Mouse (Mus musculus): ENCODE measurements around the gene Phgdh. TPM values are rescaled to one million over a fixed set of nuclear protein-coding genes. Genes with fewer than 3 reads are reported as not detected.

Gene Phgdh
- polyA plus RNA-seq, 3 experiments from 2014 or later, result 88.7 to 105 (median 101) TPM

DNA sequence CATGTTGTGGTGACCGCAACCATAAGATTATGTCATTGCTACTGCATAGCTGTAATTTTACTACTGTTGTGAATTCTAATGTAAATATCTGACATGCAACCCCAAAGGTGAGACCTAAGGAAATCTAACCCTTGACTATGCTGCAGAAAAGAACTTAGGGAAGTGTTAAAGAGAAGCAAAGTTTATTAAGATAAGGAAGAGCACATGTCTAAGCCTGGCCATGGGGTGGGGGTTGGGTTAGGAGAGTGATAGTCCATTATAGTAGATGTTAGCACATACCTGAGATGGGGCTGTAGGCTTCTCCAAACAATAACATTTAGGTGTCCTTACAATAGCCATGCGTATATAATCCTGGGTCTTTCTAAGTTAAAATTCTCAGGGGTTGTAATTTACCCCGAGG, 3.4 kb upstream of the Phgdh start:
- no peak for ATAC-seq

GRCm38 (mm10) chr3:98340818-98341594, 1.2 kb upstream of the Phgdh start:
- no peak for ATAC-seq

DNA sequence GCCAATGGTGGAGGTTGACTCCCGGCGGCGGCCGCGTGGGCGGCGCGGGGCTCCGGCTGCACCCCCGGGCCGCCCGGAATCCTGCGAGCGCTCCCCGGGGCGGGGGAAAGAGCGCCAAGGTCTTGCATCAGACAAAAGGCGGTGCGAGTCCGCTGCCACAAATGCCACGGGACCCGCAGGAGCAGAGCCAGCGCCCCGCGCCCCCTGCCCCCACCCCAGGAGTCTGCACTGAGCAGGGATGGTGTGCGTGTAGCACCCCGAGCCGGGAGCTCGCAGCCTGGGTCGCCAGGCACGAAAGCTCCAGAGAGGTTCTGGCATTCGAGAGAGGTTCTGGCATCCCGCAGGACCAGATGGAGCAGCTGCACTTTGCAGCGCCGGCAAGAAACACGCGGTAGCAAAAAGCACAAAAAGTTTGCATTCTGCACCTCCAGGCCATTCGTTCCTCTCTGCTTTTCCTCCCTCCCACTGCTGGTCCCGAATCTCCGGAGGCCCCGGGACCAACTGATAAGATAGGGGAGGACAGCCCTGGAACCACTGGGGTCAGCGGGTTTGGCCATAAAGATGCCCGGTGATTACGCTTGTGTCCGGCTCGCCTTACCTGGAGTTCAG, 589 bp downstream of the Phgdh start:
- ATAC-seq, result peak; percentile 29

DNA sequence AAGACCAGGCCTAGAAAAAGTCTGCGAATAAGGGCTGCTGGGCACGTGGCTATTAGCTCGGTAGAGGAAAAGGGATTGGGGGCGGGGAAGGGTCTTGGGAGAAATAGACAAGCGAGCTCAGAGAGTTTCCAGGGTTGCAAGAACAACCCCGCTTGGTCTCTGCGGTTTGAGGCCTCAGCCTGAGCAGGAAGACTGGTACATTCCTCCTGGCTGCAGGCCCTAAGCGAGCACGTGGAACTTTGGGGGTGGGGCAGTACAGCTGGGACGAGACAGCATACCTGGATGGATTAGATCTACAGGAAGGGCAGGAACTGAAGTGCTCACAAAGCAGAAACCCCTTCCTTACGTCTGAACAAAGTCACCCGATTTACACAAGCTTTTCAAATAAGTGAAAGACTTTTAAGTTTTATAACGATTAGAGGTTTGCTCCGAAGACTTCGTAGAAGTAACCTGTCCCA, 1.2 kb downstream of the Phgdh start:
- peak; percentile 39 for ATAC-seq

DNA sequence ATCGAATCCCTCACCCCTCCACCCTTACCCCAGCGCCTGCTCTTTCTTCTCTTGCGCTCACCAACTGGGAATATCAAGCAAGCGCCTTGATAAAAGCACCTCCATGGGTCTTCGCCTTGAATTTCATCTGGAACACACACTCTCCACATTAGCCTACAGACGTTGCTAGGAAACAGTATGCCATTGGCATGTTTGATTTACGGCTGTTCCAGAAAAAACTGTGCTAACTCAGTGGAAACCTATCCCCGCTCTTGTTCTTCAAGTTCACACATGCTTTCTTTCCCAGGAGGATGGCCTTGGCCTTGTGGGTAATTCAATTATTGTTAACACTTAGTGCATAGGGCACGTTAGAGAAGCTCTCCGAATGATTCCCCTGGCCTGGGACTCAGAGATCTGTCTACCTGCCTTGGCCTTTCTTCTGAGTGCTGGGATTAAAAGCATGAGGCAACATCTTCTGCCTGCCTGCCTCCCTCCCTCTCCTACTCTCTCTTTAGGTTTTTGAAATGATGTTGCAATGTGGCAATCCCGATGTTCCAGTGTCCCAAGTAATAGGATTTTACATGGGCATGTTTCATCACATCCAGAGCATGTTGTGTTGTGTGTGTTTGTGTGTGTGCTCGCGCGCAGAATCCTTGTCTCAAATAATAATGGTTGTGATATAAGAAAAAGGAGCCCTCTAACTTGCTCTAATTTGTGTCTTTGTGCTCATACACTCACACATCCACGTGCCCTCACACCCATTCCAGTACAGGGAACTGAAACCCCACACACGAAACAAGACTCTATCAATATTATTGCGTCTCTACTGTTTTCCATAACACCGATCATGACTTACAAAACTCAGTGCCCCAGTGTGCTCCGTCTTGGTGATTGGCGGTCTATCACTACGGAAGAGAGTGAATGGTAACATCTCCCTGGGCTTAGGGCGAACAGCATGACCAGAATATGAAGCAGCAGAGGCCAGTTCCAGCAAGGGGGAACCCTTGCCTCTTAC, 2.8 kb downstream of the Phgdh start:
- no peak for ATAC-seq

- ATAC-seq, result peak; percentile 26
Observed at GRCm38 (mm10) chr3:98335886-98336285, 3.9 kb downstream of the Phgdh start.

DNA sequence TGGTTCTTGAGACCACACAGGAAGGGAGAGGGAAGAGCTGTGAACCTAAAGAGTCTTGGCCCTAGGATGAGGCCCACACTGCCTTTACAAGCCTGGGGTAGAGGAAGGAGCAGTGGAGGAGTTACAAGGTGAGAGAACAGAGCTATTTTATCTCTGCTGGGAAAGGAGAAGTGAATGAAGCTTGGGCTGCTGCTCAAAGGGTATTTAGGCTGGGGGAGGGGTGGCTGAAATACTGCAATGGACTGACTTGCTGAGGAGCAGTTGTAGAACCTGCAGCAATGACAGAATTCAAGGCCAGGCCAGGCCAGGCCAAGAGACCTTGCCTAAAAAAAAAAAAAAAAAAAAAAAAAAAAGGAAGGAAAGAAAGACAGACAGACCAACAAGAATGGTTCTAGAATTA, 4.5 kb downstream of the Phgdh start:
- ATAC-seq, result no peak

DNA sequence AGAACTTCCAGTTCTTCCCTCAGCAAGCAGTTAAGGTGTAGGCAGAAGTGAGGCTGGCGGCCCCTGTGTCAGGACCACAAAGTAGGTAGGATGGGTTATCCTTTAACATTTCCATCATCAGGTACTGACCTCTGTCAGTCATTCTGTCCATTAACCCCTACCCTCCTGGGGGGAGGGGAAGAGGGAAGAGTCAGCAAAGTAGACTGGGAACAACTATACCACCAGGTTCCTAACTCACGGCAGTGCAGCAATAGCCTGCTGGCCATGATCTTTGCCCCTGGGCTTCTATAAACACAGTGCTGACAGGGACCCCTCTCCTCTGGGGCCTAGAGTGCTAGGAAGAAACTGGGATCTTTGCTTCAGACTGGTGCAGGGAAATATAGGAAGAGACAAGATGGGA, 5.8 kb downstream of the Phgdh start:
- no peak for ATAC-seq

DNA sequence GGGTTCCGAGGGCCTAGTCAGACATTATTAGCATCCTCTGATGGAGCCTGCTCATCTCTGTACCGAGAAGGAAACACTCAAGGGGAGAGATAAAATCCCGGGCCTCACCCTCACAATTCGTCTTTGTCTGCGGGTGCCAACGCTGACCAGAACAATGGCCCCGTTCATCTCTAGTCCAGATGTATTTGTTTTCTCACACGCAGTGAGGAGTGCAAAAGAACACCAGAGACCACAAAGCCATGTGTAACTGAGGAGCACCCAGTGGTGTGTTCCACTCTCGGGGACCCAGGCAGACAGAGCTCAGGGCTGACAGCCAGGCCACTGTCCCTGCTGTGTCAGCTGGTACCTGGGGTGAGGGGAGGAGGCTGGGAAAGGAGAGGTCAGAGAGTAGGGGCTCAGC, 15.6 kb downstream of the Phgdh start:
- no peak for ATAC-seq

GRCm38 (mm10) chr3:98322209-98322608, 17.6 kb downstream of the Phgdh start:
- ATAC-seq, result no peak

GRCm38 (mm10) chr3:98319190-98319589, 20.6 kb downstream of the Phgdh start:
- ATAC-seq, result no peak

DNA sequence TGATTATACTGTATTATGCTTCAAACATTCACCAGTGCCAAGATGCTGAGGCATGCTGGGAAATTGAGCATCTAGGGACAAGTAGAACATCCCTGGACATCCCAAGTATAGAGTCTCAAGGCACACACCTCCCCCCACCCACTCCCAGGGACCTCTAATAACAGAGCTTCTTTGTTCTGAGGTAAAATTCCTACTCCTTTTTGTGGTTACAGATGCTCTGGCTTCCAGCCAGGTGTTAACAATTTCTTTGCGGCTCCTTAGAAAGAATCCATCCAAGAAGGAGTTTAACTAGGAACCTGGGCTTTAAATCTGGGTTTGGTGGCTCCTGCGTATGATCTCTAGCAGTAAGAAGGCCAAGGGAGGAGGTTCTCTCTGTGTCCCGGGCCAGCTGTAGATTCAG, 22.6 kb downstream of the Phgdh start:
- ATAC-seq, result no peak

- ATAC-seq, result no peak
Observed at GRCm38 (mm10) chr3:98315181-98315580, 24.6 kb downstream of the Phgdh start.

GRCm38 (mm10) chr3:98313294-98314155, 26.3 kb downstream of the Phgdh start:
- ATAC-seq, result no peak

DNA sequence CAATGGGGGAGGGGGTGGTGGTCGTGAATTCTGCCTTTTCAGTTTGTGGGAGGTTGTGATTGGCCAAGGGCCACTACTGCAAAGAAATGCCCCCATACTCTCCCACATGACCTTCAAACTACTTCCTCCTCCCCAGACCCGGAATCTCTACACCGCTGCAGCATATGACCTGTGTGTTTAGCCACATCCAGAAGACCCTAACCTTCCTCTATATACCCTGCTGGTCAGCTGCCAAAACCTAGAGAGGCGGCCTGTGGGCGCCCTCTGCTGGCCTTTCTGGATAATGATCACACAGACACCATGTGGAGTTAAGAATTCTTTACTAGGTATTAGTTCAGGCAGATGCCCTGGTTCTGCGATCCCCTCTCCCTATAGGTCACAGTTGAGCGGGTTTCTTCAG, 26.9 kb downstream of the Phgdh start:
- peak; percentile 65 for ATAC-seq

- no peak for ATAC-seq
Observed at GRCm38 (mm10) chr3:98310456-98310855, 29.3 kb downstream of the Phgdh start.

DNA sequence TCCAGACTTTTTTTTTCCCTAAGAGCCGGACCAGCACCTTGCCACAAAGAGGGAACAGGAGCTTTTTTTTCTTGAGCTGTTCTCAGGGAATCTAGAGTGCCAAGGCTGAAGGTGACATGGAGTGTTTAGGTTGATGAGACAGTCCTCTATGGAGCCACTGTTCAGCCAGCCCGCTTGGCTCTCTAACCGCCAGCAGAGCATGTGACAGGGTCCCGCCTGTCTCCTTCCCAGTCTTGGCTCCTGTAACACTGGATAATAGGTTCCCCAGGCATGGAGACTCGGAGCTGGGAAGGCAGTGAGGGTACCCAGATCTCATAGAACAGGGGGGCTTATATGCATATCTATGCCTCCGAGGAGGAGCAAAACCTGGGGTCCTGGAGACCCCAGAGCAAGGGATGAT, 31.2 kb downstream of the Phgdh start:
- no peak for ATAC-seq

- ATAC-seq, result no peak
Observed at GRCm38 (mm10) chr3:98301761-98302160, 38.0 kb downstream of the Phgdh start.

GRCm38 (mm10) chr3:98300266-98300665, 39.5 kb downstream of the Phgdh start:
- ATAC-seq, result no peak

- no peak for ATAC-seq
Observed at GRCm38 (mm10) chr3:98299391-98300100, 40.2 kb downstream of the Phgdh start.

DNA sequence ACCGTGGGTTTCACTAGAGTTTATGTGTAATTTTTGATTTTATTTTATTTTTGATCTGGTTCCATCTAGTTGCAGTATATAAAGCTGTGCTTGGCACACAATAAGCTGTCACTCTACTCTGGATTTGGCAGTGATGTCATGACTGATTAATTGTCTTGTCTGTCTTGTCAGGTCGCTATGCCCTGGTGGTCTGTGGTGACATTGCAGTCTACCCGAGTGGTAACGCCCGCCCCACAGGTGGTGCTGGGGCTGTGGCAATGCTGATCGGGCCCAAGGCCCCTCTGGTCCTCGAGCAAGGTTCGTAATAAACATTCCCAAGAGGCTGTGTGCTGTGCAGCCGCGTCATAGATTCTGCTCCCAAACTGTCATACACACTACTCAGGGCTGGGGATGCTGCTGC, 43.8 kb downstream of the Phgdh start:
- ATAC-seq, result no peak
